Mouse (Mus musculus) liver, adult 2 months (tissue): Measurements from ENCODE around the gene Hba-a2.

Experiments
- CTCF ChIP-seq: fragments of 200-500 bp; IDR thresholded peaks from 2 replicates; pipeline ENCODE4 v1.5.1; 2011; ENCODE audit warnings: low read depth, low read length, control low read depth
- POLR2A ChIP-seq: fragments of 200-500 bp; IDR thresholded peaks from 2 replicates; pipeline ENCODE4 v1.6.1; 2011; ENCODE audit warnings: low read length, control low read depth; ENCODE audit not compliant: insufficient read depth; ENCODE audit errors: extremely low read depth

DNA sequence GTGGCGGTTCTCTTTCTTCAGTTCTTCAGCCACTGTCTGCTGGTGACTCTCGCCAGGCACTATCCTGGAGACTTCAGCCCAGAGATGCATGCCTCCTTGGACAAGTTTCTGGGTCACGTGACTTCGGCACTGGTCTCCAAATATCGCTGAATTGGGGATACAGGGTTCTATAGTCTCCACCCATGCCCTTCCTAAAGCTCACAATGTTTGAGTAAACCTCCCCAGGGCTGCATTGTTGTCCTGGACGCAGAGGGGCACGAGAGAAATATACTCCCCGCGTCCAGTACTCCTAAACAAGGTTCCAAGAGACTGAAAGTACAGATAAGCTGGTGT, 8.8 kb upstream of the Hba-a2 start:
- no peak for TF ChIP-seq CTCF
- TF ChIP-seq POLR2A, result no peak
